Mouse (Mus musculus): ENCODE measurements around the gene Aggf1. TPM values are rescaled to one million over a fixed set of nuclear protein-coding genes. Genes with fewer than 3 reads are reported as not detected.

Gene Aggf1
- total RNA-seq, 2 experiments from 2014 or later = 52.7 to 53.8 TPM

Other genes starting within 250 kb of the Aggf1 start
- 100 to 1,000 TPM; 115 to 148 TPM for gene Pde8b, start 125.0 kb downstream of the Aggf1 start, total RNA-seq (2021)
- gene Zbed3, start 51.7 kb downstream of the Aggf1 start, total RNA-seq (2021) = 10 to 100 TPM; 15.6 to 16.0 TPM
- 10 to 100 TPM; 22.8 to 23.7 TPM for gene Crhbp, start 69.6 kb upstream of the Aggf1 start, total RNA-seq (2021)
- not detected for gene S100z, start 103.4 kb upstream of the Aggf1 start, total RNA-seq (2021)
- under 1 TPM; 0.21 to 0.30 TPM for gene F2rl1, start 149.9 kb upstream of the Aggf1 start, total RNA-seq (2021)
- 1 to 10 TPM; 3.7 to 4.0 TPM for gene F2r, start 243.1 kb upstream of the Aggf1 start, total RNA-seq (2021)